Mouse (Mus musculus) liver, embryonic 14.5 days (tissue): ENCODE measurements at regions not wholly inside any gene's neighbourhood (a gene's known extent, or its start where the extent isn't known, plus 50 kb on each side); places are given as distances from the start of the nearest gene placed in this dataset.

Experiments
- ATAC-seq: fragments of 200-750 bp; cut with Nextera tagmentation; 2 replicates; pipeline ENCODE4 v1.8.0; 2017; ENCODE audit warnings: moderate number of reproducible peaks, mild to moderate bottlenecking, moderate library complexity; ENCODE audit not compliant: insufficient read depth
- DNase-seq, 3 experiments: peaks; one replicate each; pipeline ENCODE4 v3.0.0-alpha.2; 2012 to 2013; ENCODE audit warnings: low read depth in 3 of 3, low spot score in 3 of 3
- H3K27ac ChIP-seq: fragments of 300-500 bp; sonication (generic); 2 replicates; pipeline ENCODE4 v1.5.1; 2014; ENCODE audit warnings: moderate library complexity, mild to moderate bottlenecking, control low read depth, inconsistent platforms
- H3K27me3 ChIP-seq: fragments of 300-500 bp; sonication (generic); 2 replicates; pipeline ENCODE4 v1.6.1; 2014; ENCODE audit warnings: mild to moderate bottlenecking, low read length, moderate library complexity; ENCODE audit not compliant: control insufficient read depth, insufficient read depth
- H3K36me3 ChIP-seq: fragments of 300-500 bp; sonication (generic); replicated peaks from 2 replicates; pipeline ENCODE4 v1.6.1; 2014; ENCODE audit warnings: low read depth; ENCODE audit not compliant: control insufficient read depth, insufficient read depth
- H3K4me1 ChIP-seq, 2 experiments: fragments of 200-500 bp in 1 of 2; fragments of 300-500 bp in 1 of 2; sonication (generic) in 1 of 2; replicated peaks; 2 replicates each; pipeline ENCODE4 v1.6.1; 2012 to 2014; ENCODE audit warnings: antibody characterized with exemption in 1 of 2, inconsistent platforms in 1 of 2, low read length in 1 of 2; ENCODE audit not compliant: control insufficient read depth in 2 of 2, insufficient read depth in 2 of 2
- H3K4me2 ChIP-seq: fragments of 300-500 bp; sonication (generic); 2 replicates; pipeline ENCODE4 v1.6.1; 2014; ENCODE audit warnings: low read depth, mild to moderate bottlenecking, control low read depth, moderate library complexity
- H3K4me3 ChIP-seq, 2 experiments: fragments of 200-500 bp in 1 of 2; fragments of 300-500 bp in 1 of 2; sonication (generic) in 1 of 2; 2 replicates each; pipeline ENCODE4 v1.5.1; 2012 to 2014; ENCODE audit warnings: low read depth in 2 of 2, low read length in 2 of 2, mild to moderate bottlenecking in 2 of 2, control low read depth in 1 of 2, inconsistent platforms in 1 of 2, moderate library complexity in 1 of 2; ENCODE audit not compliant: insufficient read depth in 1 of 2
- H3K9ac ChIP-seq: fragments of 300-500 bp; sonication (generic); replicated peaks from 2 replicates; pipeline ENCODE4 v1.6.1; 2014; ENCODE audit warnings: mild to moderate bottlenecking, control low read depth, moderate library complexity
- H3K9me3 ChIP-seq: fragments of 300-500 bp; sonication (generic); 2 replicates; pipeline ENCODE4 v1.6.1; 2016; ENCODE audit warnings: low read length, mixed read lengths; ENCODE audit not compliant: control insufficient read depth
- CTCF ChIP-seq: IDR thresholded peaks from 2 replicates; pipeline ENCODE4 v1.5.1; 2016; ENCODE audit warnings: antibody characterized with exemption, low read depth, control low read depth
- EP300 ChIP-seq: IDR thresholded peaks from 2 replicates; pipeline ENCODE4 v1.6.1; 2016; ENCODE audit warnings: antibody characterized with exemption, low read depth
- WGBS: fragments of 180-500 bp; shearing (Covaris S2); extraction: QIAGEN DNeasy Blood & Tissue Kit; methylation state at CpG from one replicate; pipeline ENCODE4 v1.1.7; 2014; ENCODE audit not compliant: insufficient replicate concordance; 5-methylcytosine and 5-hydroxymethylcytosine counted together

GRCm38 (mm10) chr15:67272397-67272796, 771.7 kb upstream of the Lrrc6 start:
- Histone ChIP-seq H3K4me3 (no peak overlapping the region), H3K4me1 (no peaks in the 10 kb centered on the region), H3K9ac (no peak overlapping the region), H3K27me3 (no peaks in the 10 kb centered on the region), H3K36me3 (no peaks in the 10 kb centered on the region), H3K9me3 (no peaks in the 10 kb centered on the region), H3K4me2 (no peak overlapping the region), H3K27ac (no peak overlapping the region)
- TF ChIP-seq EP300 = no peak
- TF ChIP-seq CTCF = no peak
- DNase-seq = no peak
- WGBS = 53% methylated on average over 2 of the region's 2 CpGs
- ATAC-seq = no peak

- no peaks in the 10 kb centered on the region for H3K36me3 ChIP-seq
- TF ChIP-seq CTCF (no peak), EP300 (no peak)
- H3K4me1 ChIP-seq = no peaks in the 10 kb centered on the region
- H3K27me3 ChIP-seq = no peaks in the 10 kb centered on the region
- H3K9ac ChIP-seq = no peak overlapping the region
- WGBS = 57% methylated on average over 6 of the region's 6 CpGs
- DNase-seq (no peak), ATAC-seq (no peak)
- no peak overlapping the region for H3K27ac ChIP-seq
- no peak overlapping the region for H3K4me2 ChIP-seq
- no peaks in the 10 kb centered on the region for H3K9me3 ChIP-seq
- no peak overlapping the region for H3K4me3 ChIP-seq
Observed at GRCm38 (mm10) chr15:67263723-67264122, 763.0 kb upstream of the Lrrc6 start.

GRCm38 (mm10) chr15:67263313-67263712, 762.6 kb upstream of the Lrrc6 start:
- TF ChIP-seq CTCF (no peak), EP300 (no peak)
- Histone ChIP-seq H3K9ac (no peak overlapping the region), H3K9me3 (no peaks in the 10 kb centered on the region), H3K4me3 (no peak overlapping the region), H3K27me3 (no peaks in the 10 kb centered on the region), H3K4me1 (no peaks in the 10 kb centered on the region), H3K4me2 (no peak overlapping the region), H3K27ac (no peak overlapping the region), H3K36me3 (no peaks in the 10 kb centered on the region)
- no peak for DNase-seq
- no peak for ATAC-seq
- WGBS = 43% methylated on average over 2 of the region's 2 CpGs

- Histone ChIP-seq H3K9me3 (no peaks in the 10 kb centered on the region), H3K36me3 (no peaks in the 10 kb centered on the region), H3K4me1 (no peaks in the 10 kb centered on the region), H3K9ac (no peak overlapping the region), H3K27me3 (no peaks in the 10 kb centered on the region), H3K4me3 (no peak overlapping the region), H3K27ac (no peak overlapping the region), H3K4me2 (no peak overlapping the region)
- TF ChIP-seq EP300 = no peak
- TF ChIP-seq CTCF = no peak
- WGBS = 47% methylated on average over 2 of the region's 2 CpGs
- ATAC-seq = no peak
- no peak for DNase-seq
Observed at GRCm38 (mm10) chr15:67262269-67262668, 761.6 kb upstream of the Lrrc6 start.

GRCm38 (mm10) chr15:67260666-67261065, 760.0 kb upstream of the Lrrc6 start:
- no peaks in the 10 kb centered on the region for H3K36me3 ChIP-seq
- H3K4me3 ChIP-seq = no peak overlapping the region
- no peaks in the 10 kb centered on the region for H3K27me3 ChIP-seq
- no peak for TF ChIP-seq EP300
- no peak for TF ChIP-seq CTCF
- no peak overlapping the region for H3K4me2 ChIP-seq
- H3K9me3 ChIP-seq = no peaks in the 10 kb centered on the region
- no peak for DNase-seq
- H3K4me1 ChIP-seq = no peaks in the 10 kb centered on the region
- 28% methylated on average over 3 of the region's 3 CpGs for WGBS
- no peak for ATAC-seq
- H3K27ac ChIP-seq = no peak overlapping the region
- H3K9ac ChIP-seq = no peak overlapping the region
